Mouse (Mus musculus) liver, embryonic 14.5 days (tissue): ENCODE results near the gene Fam160a2. TPM values are rescaled to one million over a fixed set of nuclear protein-coding genes. Genes with fewer than 3 reads are reported as not detected.
"Not testable (repeated sequence)": the region's sequence is repeated elsewhere in the genome, so short reads cannot be mapped to it uniquely, and the experiment has no call there.

Source experiments
- ATAC-seq: fragments of 200-750 bp; cut with Nextera tagmentation; 2 replicates; pipeline ENCODE4 v1.8.0; 2017; ENCODE audit warnings: moderate number of reproducible peaks, mild to moderate bottlenecking, moderate library complexity; ENCODE audit not compliant: insufficient read depth
- DNase-seq, 3 experiments: peaks; one replicate each; pipeline ENCODE4 v3.0.0-alpha.2; 2012 to 2013; ENCODE audit warnings: low read depth in 3 of 3, low spot score in 3 of 3
- H3K27ac ChIP-seq: fragments of 300-500 bp; sonication (generic); 2 replicates; pipeline ENCODE4 v1.5.1; 2014; ENCODE audit warnings: moderate library complexity, mild to moderate bottlenecking, control low read depth, inconsistent platforms
- H3K27me3 ChIP-seq: fragments of 300-500 bp; sonication (generic); 2 replicates; pipeline ENCODE4 v1.6.1; 2014; ENCODE audit warnings: mild to moderate bottlenecking, low read length, moderate library complexity; ENCODE audit not compliant: control insufficient read depth, insufficient read depth
- H3K36me3 ChIP-seq: fragments of 300-500 bp; sonication (generic); replicated peaks from 2 replicates; pipeline ENCODE4 v1.6.1; 2014; ENCODE audit warnings: low read depth; ENCODE audit not compliant: control insufficient read depth, insufficient read depth
- H3K4me1 ChIP-seq, 2 experiments: fragments of 200-500 bp in 1 of 2; fragments of 300-500 bp in 1 of 2; sonication (generic) in 1 of 2; replicated peaks; 2 replicates each; pipeline ENCODE4 v1.6.1; 2012 to 2014; ENCODE audit warnings: antibody characterized with exemption in 1 of 2, inconsistent platforms in 1 of 2, low read length in 1 of 2; ENCODE audit not compliant: control insufficient read depth in 2 of 2, insufficient read depth in 2 of 2
- H3K4me2 ChIP-seq: fragments of 300-500 bp; sonication (generic); 2 replicates; pipeline ENCODE4 v1.6.1; 2014; ENCODE audit warnings: low read depth, mild to moderate bottlenecking, control low read depth, moderate library complexity
- H3K4me3 ChIP-seq, 2 experiments: fragments of 200-500 bp in 1 of 2; fragments of 300-500 bp in 1 of 2; sonication (generic) in 1 of 2; 2 replicates each; pipeline ENCODE4 v1.5.1; 2012 to 2014; ENCODE audit warnings: low read depth in 2 of 2, low read length in 2 of 2, mild to moderate bottlenecking in 2 of 2, control low read depth in 1 of 2, inconsistent platforms in 1 of 2, moderate library complexity in 1 of 2; ENCODE audit not compliant: insufficient read depth in 1 of 2
- H3K9ac ChIP-seq: fragments of 300-500 bp; sonication (generic); replicated peaks from 2 replicates; pipeline ENCODE4 v1.6.1; 2014; ENCODE audit warnings: mild to moderate bottlenecking, control low read depth, moderate library complexity
- H3K9me3 ChIP-seq: fragments of 300-500 bp; sonication (generic); 2 replicates; pipeline ENCODE4 v1.6.1; 2016; ENCODE audit warnings: low read length, mixed read lengths; ENCODE audit not compliant: control insufficient read depth
- CTCF ChIP-seq: IDR thresholded peaks from 2 replicates; pipeline ENCODE4 v1.5.1; 2016; ENCODE audit warnings: antibody characterized with exemption, low read depth, control low read depth
- EP300 ChIP-seq: IDR thresholded peaks from 2 replicates; pipeline ENCODE4 v1.6.1; 2016; ENCODE audit warnings: antibody characterized with exemption, low read depth
- WGBS: fragments of 180-500 bp; shearing (Covaris S2); extraction: QIAGEN DNeasy Blood & Tissue Kit; methylation state at CpG from one replicate; pipeline ENCODE4 v1.1.7; 2014; ENCODE audit not compliant: insufficient replicate concordance; 5-methylcytosine and 5-hydroxymethylcytosine counted together
- polyA plus RNA-seq, 2 experiments: library from polyadenylated mRNA; depleted of rRNA in 1 of 2; stranded (reverse) in 1 of 2; unstranded in 1 of 2; fragments of >200 nt; fragmentation: Nextera tagmentation in 1 of 2; extraction: Ambion mirVana in 1 of 2; gene quantifications; 2 replicates each; pipeline versions ENCODE4 v1.2.1 to v1.2.3; 2012 to 2014

The Fam160a2 gene
- polyA plus RNA-seq, 2 experiments = 7.4 to 8.1 TPM

GRCm38 (mm10) chr7:105367268-105367667 lies 32.6 kb downstream of the Fam160a2 start:
- TF ChIP-seq EP300 (no peak), CTCF (no peak)
- Histone ChIP-seq H3K9ac (no peak overlapping the region), H3K27me3 (no peaks in the 10 kb centered on the region), H3K36me3 (no peaks in the 10 kb centered on the region), H3K4me1 (no peaks in the 10 kb centered on the region), H3K4me2 (no peak overlapping the region), H3K4me3 (no peak overlapping the region), H3K27ac (no peak overlapping the region), H3K9me3 (no peaks in the 10 kb centered on the region)
- no peak for ATAC-seq
- WGBS = 66% methylated on average over 5 of the region's 5 CpGs
- no peak for DNase-seq

- WGBS = 62% methylated on average over 2 of the region's 2 CpGs
Observed at GRCm38 (mm10) chr7:105361713-105362112, 38.1 kb downstream of the Fam160a2 start.

GRCm38 (mm10) chr7:105356487-105356886 lies 43.4 kb downstream of the Fam160a2 start:
- H3K27ac ChIP-seq, H3K4me2 ChIP-seq, H3K4me1 ChIP-seq: not testable (repeated sequence)

More at GRCm38 (mm10) chr7:105361713-105362112, 38.1 kb downstream of the Fam160a2 start:
- H3K27ac ChIP-seq = no peak overlapping the region
- TF ChIP-seq CTCF = no peak
- no peak for TF ChIP-seq EP300
- ATAC-seq (no peak), DNase-seq (no peak)
- no peaks in the 10 kb centered on the region for H3K9me3 ChIP-seq
- H3K27me3 ChIP-seq = no peaks in the 10 kb centered on the region
- H3K36me3 ChIP-seq = no peaks in the 10 kb centered on the region
- no peak overlapping the region for H3K9ac ChIP-seq
- H3K4me2 ChIP-seq = no peak overlapping the region
- no peaks in the 10 kb centered on the region for H3K4me1 ChIP-seq
- no peak overlapping the region for H3K4me3 ChIP-seq

GRCm38 (mm10) chr7:105356064-105356463 lies 43.8 kb downstream of the Fam160a2 start:
- not testable (repeated sequence) for DNase-seq, H3K36me3 ChIP-seq, H3K27ac ChIP-seq, H3K27me3 ChIP-seq, H3K9ac ChIP-seq, H3K4me2 ChIP-seq, H3K9me3 ChIP-seq, H3K4me3 ChIP-seq, H3K4me1 ChIP-seq
- WGBS = no CpG with 5 or more reads among the region's 5 CpGs
- peak; percentile 57 for ATAC-seq

More at GRCm38 (mm10) chr7:105356487-105356886, 43.4 kb downstream of the Fam160a2 start:
- not testable (repeated sequence) for H3K36me3 ChIP-seq, H3K9me3 ChIP-seq, H3K4me3 ChIP-seq, DNase-seq, H3K27me3 ChIP-seq, H3K9ac ChIP-seq
- ATAC-seq = peak; percentile 82
- WGBS = 81% methylated on average over 1 of the region's 2 CpGs

- Histone ChIP-seq H3K9me3 (no peaks in the 10 kb centered on the region), H3K27me3 (no peaks in the 10 kb centered on the region), H3K4me3 (no peak overlapping the region), H3K4me2 (no peak overlapping the region), H3K9ac (no peak overlapping the region), H3K36me3 (no peaks in the 10 kb centered on the region), H3K4me1 (no peaks in the 10 kb centered on the region), H3K27ac (no peak overlapping the region)
- TF ChIP-seq EP300 (no peak), CTCF (no peak)
- ATAC-seq (no peak), DNase-seq (no peak)
- WGBS = 56% methylated on average over 2 of the region's 2 CpGs
Observed at GRCm38 (mm10) chr7:105342752-105343151, 57.1 kb downstream of the Fam160a2 start.

GRCm38 (mm10) chr7:105342170-105342569 lies 57.7 kb downstream of the Fam160a2 start, which contains the start of gene Olfr691:
TSS of gene Olfr691 (minus strand) at chr7:105342270.
- Histone ChIP-seq H3K9ac (no peak within 1 kb of the TSS), H3K4me3 (no peak within 1 kb of the TSS), H3K4me2 (no peak within 1 kb of the TSS), H3K27ac (no peak within 1 kb of the TSS), H3K4me1 (no peaks in the 10 kb centered on the region), H3K36me3 (no peaks in the 10 kb centered on the region), H3K27me3 (no peaks in the 10 kb centered on the region), H3K9me3 (no peaks in the 10 kb centered on the region)
- no peak for DNase-seq
- 26% methylated on average over 1 of the region's 1 CpGs for WGBS
- TF ChIP-seq CTCF = no peak
- no peak for TF ChIP-seq EP300
- ATAC-seq = no peak
